Mouse (Mus musculus): ENCODE measurements at regions not wholly inside any gene's neighbourhood (a gene's known extent, or its start where the extent isn't known, plus 50 kb on each side); places are given as distances from the start of the nearest gene placed in this dataset.
A peak's percentile ranks its signal among the peaks of the same experiment; 100 is the strongest.

DNA sequence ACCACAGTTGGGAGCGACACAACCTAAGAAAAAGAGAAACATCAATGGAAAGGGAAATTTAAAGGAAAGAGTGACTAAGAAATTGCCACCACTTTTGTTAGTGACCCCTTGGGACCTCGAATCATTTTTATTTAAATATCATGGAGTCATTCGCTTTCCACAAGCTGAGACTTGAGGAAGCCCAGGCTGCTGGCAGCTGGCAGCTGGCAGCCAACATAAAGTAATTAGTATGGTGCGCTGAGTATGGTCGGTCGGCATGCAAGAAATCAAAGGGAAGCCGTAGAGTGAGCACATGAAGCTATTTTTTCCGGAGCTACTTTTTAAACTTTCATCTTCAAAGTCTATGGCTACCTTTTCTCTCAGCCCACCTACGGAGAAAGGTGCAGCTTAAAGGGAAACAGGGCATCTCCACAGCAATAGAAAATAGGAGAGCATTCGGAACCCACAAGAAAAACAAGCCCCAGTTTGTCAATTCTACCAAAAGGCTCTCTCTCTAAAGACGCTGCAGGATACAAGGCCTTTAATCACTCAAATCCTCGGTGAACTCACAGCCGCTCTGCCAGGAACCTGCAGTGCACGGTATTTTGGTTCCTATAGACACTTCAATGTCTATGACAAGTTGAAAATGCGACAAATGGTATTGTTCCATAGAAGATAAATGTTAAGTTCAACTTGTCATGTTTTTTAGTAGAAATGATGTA, 206.6 kb upstream of the Tll1 start:
- no peak for DNase-seq

GRCm38 (mm10) chr8:64406775-64407490, 200.9 kb upstream of the Tll1 start:
- no peak for DNase-seq

DNA sequence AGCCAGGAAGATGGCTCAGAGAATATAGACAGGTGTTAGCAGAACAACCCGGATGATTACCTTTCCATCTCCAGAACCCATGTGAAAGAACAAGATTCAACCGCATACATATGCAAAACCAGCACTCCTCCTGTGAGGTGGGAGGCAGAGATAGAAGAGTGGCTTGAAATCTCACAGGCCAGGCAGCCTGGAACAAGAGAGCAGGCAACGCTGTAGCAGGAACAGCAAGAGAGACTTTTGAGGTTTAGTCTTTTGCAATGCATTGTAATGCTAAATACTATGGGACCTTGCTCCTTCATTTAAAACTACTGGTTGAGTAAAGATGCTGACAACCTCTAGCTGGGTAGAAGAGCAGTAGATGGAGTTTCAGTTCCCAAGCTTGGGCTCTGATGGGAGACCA, 193.5 kb upstream of the Tll1 start:
- no peak for DNase-seq

DNA sequence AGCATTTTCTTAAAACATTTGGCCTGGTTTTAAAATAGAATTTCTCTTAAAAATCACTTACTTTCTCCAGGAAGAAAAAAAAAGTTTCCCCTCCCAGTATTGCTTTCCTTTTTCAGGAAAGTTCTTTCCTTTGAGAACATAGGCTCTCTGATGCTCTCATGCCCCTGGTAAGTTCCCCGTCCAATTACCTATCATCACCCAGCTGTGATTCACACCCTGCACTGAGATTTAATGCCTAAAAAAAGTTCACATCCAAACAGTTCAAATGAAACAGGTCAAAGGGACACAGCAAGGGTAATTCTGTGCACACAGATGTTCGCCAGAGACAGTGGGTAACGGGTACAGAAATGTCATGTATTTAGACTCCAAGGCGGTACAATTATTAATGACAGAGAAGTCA, 191.8 kb upstream of the Tll1 start:
- no peak for DNase-seq

DNA sequence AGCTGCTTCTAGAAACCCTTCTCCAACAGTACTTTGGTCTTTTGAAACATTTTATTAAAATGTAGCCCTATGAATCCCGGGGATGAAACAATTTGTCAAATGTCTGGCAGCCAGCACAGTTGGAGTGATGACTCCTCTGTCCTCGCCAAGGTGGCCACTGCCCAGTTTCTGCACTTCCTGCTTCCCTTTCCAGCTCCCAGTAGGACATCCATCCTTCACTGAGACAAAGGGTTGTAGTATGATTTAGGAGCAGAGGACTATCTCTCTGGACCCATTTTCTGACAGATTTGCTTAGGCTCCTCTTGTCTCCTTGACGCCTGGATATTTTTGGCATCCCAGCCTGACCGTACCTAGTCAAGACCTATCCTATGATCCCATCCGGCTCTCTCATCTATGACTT, 189.7 kb upstream of the Tll1 start:
- DNase-seq, result peak; percentile 70

GRCm38 (mm10) chr8:64389488-64389887, 183.4 kb upstream of the Tll1 start:
- no peak for DNase-seq

DNA sequence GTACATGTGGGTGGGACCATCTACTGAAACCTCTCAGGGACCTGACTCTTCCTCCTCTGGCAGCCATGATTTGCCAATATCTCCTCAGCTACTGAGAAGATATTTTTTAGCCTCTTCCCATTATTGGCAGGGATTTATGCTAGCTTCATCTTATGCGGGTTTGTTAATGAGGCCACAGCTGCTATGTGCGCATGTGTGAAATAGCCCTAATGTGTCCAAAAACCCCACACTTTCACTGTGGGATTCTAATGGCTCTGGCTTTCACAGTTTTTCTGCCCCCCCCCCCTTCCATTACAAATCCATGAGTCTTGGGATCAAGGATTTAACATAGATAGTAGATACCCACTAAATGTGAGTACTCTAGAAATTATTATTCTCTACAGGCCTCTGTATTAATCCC, 182.2 kb upstream of the Tll1 start:
- no peak for DNase-seq

DNA sequence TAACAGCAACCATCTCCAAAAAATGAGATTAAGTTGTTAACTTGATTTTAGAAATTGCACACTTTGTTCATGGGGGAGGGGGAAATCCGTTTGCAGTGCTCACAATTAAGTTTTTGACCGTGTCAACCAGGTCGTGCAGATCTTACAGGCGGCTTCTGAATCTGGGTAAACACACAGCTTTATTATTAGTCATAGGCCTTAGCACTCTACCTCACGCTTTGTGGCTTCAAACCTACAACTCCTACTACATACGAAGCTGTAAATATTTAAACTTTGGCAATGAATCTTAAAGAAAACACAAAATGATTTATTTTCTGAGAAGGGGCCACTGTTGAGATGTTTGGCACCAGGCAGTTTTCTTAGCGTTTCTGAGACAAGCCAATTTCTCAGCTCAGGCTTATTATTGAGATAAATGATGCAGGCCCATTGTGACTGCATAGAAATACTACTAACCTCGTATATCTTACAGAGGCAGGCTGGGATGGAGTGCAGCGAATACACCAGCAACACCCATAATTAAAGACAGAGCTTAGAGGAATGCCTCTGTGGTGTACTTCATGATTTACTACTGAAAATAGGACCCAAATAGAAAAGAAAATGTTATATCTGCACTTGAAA, 173.8 kb upstream of the Tll1 start:
- no peak for DNase-seq

GRCm38 (mm10) chr8:64377830-64378229, 171.8 kb upstream of the Tll1 start:
- no peak for DNase-seq

GRCm38 (mm10) chr8:64375509-64375908, 169.4 kb upstream of the Tll1 start:
- no peak for DNase-seq

DNA sequence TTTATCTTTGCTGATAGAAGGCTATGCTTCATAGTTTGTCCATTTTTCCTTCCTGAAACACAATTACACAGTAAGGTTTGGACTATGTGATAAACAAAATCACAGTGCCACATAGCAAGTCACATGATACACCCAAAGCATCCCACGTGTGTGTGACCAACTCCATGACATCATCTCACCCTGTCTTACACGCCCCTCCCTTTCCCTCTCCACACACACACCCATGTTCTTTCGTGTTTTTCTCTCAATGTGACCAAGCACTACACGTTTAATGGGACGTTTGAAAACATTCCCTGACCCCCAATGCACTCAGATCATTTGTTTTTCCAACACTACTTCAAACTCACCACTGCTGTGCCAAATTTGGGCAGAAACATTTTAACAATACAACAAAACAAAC, 168.9 kb upstream of the Tll1 start:
- no peak for DNase-seq

DNA sequence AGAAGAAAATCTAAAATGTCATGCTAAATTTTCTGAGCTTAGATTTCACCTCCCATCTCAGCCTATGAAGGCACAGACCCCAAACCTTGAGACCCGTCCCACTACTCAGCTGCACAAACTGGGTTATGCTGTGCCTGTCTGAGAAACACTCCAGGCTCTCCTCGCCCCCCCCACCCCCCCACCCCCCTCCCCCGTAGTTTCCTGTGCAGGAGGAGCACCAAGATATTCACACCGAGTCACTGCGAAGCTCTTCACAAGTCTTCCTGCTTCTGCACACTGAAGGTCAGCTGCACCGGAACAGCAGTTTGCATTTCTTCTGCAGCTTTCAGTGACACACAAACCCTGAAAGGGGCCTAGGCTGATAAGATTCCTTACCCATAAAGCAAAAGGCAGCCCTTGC, 163.9 kb upstream of the Tll1 start:
- DNase-seq, result no peak

DNA sequence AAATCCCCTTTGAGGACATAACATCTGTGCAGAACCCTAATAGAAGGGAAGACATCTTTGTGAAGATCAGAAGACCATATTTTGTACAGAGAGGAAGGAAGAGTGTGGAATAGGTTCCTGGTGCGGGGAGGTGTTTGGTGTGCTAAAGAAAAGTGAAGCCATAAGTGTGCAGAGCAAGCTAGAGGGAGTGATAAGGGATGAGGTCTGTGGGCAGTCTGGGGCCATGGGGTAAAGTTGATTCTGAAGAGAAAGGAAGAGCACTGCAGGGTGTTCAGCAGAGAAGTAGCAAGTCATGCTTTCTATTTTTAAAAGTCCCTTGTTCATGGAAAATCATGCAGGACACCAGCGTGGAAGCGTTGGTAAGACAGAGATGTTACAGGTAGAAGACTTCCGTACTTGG, 161.8 kb upstream of the Tll1 start:
- no peak for DNase-seq

GRCm38 (mm10) chr8:64366974-64367266, 160.8 kb upstream of the Tll1 start:
- DNase-seq, result no peak

DNA sequence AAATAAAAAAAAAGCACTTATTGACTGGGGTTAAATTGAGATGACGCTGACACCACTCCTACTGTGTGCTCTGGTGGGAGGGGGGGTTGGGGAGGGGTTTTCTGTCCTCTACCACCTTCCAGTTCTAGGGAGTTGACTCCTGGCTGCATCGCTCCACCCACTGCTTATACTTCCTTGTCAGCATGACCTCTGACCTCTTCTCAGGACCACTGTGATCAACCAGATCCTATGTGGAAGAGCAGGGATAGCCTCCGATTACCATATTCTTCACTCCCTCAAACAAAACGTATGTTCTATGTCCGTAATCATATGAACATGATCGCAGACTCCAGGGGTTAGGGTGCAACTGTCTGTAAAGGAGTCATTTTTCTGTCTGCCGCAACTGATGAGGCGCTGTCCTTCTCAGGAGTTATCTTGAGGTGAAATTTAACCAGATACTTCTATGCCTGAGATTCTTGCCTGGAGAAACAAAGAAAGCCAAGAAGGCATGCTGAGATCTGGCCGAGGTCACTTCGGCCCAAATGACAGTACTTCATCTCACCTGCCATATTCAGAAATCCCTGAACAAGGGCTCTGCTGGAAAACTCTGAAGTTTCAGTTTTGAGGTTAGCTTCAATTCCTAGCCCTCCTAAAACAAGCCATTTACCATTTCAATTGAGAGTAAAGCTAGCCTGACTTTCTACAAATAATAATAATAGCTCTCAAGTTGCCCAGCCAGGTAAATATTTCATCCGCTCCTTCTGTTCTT, 160.3 kb upstream of the Tll1 start:
- DNase-seq, result no peak

- no peak for DNase-seq
These were observed 151.0 kb upstream of the Tll1 start for GRCm38 (mm10) chr8:64357092-64357491.

DNA sequence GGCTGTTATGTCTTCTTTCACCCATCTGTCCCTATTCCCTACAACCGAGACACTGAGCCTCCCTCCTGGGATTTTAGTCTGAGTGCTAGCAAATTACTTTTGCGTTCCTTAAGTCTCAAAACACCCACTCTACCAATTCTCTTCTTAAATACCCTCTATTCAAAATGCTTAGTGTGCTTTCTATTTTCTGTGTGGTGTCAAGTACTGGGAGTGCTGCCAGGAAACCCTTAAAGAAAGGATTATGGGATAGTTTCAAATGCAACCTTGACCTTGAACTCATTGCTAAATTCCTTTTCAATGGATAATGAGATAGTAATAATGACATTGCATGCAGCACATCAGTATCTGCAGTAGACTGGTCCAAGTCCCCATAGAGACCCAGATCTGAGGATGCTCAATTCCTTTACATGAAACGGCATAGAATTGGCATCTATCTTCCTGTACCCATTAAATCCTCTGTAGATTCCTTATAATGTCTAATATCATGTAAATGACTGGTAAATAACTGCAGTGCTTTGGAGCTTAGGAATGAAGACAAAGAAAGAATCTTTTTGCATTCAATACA, 142.1 kb upstream of the Tll1 start:
- DNase-seq, result no peak

GRCm38 (mm10) chr8:64347490-64347889, 141.4 kb upstream of the Tll1 start:
- DNase-seq, result no peak

GRCm38 (mm10) chr8:64346428-64346827, 140.4 kb upstream of the Tll1 start:
- DNase-seq, result no peak

DNA sequence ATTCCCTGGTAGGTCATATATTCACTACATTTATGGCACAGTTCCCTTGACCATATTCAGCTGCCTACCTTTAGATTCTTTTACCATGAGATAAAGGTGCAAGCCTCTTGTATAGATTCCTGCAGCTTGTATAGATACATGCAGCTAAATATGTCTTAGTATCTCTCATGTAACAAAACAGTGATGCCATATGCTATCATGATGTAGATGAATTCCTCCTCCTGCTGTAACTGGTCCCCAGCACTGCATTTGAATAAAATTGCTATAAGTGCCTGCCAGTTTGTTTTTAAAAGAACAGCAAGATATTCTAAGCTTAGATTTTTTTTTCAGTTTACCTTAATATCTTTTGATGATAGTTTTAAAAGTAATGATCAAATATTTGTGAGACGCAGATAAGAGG, 138.9 kb upstream of the Tll1 start:
- no peak for DNase-seq

- no peak for DNase-seq
These were observed 137.5 kb upstream of the Tll1 start for GRCm38 (mm10) chr8:64343600-64343999.

DNA sequence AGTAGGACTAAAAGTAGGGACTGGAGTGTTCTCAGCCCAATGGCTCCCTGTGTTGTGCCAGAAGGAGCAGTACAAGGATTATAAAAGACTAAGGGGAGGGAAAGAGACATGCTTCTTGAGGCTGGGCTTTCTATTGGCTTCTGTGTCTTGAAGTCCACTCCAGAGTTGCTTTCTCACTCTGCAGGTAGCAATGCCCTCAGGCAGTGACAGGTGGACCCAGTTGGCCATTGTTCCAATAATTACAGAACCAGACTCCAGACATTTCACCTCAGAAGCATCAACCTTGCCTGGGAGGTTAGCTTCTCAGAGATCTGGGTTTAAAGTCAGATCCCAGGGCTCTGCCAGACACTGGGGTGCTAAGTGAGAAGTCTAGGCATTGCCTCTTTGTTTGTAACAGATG, 136.3 kb upstream of the Tll1 start:
- DNase-seq, result peak; percentile 43

DNA sequence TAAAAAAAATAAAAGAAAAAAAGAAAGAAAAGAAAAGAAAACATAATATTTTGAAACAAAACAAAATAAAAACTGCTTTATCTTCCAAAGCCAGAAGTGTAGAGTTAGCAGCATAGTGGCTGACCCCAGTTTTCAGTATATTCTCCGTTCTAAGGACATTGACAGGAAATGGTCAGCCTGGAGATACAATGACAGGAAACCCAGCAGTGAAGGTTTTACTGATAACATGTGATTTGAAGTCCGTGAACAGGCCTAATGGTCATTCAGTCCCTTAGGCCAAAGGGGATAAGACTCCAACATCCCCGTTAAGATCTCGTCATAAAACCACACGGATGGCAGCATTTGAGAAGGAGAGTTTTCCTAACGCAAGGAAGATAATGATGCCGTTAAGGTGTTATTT, 131.3 kb upstream of the Tll1 start:
- DNase-seq, result no peak

DNA sequence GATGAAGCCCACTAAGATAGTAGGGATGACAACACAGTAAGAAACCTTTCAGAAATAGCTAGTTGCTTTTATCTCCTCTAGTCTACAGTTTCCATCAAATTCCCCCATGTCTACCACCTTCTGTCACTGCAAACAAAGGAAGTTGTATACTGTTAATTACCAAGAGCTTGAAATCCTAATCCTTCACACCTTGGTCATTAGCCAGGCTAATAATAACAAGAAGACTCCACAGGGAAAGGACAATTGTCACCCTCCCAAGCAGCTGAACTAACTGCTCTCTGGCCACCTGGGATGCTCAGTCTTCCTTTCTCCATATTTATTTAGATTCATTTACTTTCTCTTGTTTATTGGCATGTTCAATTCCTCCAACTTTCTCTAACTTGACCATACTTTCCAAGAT, 130.5 kb upstream of the Tll1 start:
- DNase-seq, result peak; percentile 50

Measured in cerebellum, adult 9-10 months (tissue).